Mouse (Mus musculus) inflammation-experienced regulatory T-cells, adult 6 months (primary cell): ENCODE data around the gene Senp1. TPM values are rescaled to one million over a fixed set of nuclear protein-coding genes. Genes with fewer than 3 reads are reported as not detected.

Experiments
- ATAC-seq: one replicate; pipeline ENCODE4 v1.8.0; 2017
- polyA plus RNA-seq, 3 experiments: library from polyadenylated mRNA; unstranded; fragments of 100-300 nt; shearing (Covaris generic); gene quantifications; one replicate each; pipeline ENCODE4 v1.2.1; 2017

Senp1 gene
- polyA plus RNA-seq, 3 experiments from 2014 or later, result 29.3 to 35.6 (median 35.0) TPM

DNA sequence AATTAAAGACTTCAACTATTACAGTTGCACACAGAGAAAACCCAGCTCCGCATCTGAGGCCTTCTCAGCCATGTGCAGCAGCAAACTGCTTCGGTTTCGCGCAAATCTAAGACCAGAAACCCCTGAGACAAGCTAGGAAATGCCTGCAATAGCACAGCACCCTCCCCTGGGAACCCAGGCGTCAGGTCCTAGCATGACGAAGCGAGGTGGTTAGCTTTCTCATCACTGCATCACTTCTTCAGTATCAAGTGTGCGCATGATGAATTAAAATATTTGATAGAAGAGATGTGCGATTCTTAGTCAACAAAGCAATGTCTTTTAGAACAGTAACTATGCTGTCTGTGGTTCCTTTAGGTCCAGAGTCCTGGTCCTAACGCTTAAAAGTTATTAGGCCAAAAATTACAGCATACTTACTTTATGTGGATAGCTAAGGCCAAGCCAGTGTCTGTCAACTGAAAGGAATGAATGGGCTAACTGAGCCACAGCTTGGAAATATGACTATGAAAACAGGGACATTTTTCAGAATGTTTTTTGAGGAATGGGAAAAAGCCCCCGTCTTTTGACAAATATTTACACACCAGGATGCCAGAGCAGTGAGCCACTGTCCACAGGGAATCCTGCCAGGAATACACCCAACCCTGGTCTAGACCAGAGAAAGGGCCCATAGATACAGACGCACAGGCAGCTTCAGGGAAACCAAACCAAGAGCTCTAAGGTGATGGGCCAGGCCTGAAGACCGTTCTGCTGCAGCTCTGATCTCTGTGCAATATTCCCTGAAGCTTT is 44.4 kb downstream of the Senp1 start:
- no peak for ATAC-seq

DNA sequence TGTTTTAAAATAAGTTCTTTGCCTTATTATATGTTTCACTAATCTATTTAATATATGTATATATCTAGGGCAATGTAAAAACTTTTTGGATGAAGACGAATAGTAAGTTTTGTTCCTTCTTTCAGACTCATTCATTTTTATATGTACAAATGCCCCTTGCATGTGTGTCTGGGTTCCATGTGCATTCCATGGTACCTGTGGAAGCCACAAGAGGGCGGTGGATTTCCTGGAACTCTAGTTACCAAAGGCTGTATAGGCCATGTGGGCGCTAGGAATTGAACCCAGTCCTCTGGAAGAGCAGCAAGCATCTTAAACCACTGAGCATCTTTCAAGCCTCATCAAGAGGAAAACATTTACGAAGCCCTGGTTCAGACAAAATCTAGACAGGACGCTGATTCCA is 49.2 kb downstream of the Senp1 start:
- ATAC-seq, result no peak

DNA sequence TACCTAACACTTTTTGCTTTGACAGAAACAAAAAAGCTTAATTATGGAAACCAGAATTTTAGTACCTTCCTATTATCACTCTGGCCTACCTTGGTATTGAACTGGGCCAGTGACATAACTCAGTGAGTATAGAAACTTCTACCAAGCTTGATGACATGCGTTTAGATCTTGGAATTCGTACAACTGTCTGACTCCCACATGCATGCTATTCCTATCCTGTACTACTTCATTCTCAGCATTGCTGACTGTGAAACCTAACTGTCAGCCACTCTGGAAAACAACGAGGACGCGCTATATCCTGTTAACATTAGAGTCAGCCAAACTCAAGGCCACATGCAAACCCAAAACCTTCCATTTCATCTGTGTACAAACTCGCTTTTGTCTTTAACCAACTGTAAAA is 49.6 kb downstream of the Senp1 start:
- no peak for ATAC-seq

DNA sequence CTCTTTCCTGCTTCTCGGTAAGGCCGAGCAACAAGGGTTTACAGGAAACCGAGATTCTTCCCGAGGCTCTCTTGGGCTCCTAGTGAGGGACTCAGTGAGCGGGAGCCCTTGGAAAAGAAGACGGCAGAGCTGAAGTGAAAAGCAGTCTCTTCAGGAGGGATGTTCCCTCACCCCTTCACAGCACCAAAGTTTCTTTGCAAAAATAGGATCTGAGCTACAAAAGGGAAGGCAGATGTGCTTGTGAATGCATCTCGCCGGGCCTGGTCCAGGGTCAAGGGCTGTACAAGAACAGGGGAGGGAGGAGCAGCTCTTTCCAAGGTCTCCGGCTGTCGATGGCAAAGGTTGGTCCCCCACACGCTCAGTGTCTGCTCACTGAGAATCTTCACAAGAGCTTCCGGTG is 51.0 kb downstream of the Senp1 start:
- no peak for ATAC-seq

DNA sequence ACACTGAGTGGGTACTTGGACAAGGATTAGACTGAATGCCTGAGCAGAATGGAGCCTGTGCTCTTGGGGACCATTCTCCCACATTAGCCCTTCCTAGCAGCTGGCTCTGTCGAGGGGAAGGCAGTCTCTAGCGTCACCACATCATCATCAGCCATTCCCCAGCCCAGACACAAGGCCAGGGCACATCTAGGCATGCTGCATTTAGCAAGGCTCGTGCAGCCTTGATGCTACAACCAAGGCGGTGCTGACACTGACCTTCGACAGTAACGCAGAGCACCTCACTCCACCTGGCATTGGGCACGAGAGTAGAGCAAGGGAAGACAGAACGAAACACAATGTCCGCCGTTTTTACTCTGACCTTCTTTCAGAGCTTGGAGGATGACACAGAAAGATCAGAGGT is 53.9 kb downstream of the Senp1 start:
- no peak for ATAC-seq

DNA sequence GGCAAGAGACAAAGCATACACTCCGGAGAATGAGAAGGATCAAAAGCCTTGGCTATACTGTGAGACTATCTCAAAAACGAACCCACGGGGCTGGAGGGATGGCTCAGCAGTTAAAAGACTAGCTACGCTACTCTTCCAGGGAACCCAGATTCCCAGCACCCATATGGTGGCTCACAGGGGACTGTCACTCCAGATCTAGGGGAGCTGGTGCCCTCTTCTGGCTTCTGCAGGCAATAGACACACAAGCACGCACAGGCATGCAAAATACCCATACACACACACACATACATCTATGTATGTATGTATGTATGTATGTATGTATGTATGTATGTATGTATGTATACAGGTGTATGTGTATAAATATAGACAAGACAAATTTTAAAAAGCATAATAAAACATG is 57.0 kb downstream of the Senp1 start:
- no peak for ATAC-seq

DNA sequence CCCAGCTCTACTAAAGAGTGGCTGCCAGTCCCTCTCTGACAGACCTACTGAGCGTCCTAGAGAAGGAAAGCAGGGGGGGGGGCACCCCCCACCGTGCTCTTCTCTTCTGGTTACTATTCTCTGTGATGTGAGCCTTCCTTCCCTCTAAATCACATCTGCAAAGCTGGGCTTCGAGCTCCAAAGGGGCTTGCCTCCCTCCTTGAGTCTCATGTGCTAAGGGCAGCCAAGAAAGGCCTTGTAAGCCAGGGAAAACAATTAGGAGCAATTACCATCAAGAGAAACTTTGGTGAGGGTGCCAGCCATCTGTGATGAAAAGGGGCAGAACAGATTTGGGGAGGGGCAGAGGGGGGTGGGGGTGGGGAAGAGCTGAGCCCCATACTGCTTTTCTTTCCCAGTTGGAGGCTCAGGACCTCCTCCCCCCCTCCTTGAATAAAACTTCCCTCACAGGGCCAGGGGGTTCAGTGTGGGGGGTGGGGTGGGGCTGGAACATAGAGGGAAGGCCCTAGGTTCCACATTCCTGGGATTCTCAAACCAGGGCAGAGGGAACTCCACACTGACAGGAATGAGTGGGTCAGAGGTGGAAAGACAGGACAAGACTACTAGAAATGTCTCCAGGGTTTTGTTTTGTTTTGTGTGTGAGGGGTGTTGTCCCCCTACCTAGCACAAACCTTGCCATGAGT is 58.3 kb downstream of the Senp1 start:
- ATAC-seq, result no peak

DNA sequence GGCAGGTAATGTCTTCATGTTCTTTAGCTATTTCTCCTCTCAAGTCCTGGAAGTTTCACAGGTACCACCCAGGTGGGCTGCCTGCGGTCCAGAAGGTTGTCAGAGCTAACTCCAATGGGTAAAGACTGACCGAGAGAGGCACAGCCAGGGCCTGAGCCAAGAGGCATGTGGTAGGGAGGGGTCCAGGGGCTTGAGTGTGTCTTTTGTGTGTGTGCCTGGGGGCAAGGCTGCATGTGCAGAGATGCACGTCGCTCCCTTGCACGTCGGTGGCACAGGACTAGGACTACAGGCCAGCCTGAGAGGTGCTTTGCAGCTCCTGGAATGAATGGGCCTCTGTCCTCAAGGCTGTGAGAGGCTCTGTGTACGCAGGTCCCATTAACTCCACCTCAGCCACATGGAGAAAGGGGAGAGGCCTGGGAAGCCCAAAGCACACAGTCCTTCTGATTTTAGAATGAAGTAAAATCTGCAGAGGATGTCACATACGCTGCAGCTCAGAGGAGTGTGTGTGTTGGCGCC is 60.3 kb downstream of the Senp1 start:
- ATAC-seq, result no peak

DNA sequence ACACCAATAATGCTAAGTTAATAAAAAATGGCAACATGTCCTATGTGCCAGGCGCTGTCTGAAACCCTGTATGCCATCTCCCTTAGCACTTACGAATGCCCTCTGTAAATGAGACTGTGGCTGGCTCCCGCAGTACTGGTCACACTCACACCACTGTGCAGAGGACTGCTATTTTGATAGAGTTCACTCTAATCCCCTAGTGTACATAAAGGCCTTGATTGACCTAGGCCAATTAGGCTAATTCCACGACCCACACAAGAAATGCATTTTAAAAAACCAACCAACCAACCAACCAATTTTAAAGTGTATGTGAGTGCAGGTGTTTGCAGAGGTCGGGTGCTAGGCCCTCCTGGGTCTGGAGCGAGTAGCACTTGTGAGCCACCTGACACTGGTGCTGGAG is 63.7 kb downstream of the Senp1 start:
- no peak for ATAC-seq

DNA sequence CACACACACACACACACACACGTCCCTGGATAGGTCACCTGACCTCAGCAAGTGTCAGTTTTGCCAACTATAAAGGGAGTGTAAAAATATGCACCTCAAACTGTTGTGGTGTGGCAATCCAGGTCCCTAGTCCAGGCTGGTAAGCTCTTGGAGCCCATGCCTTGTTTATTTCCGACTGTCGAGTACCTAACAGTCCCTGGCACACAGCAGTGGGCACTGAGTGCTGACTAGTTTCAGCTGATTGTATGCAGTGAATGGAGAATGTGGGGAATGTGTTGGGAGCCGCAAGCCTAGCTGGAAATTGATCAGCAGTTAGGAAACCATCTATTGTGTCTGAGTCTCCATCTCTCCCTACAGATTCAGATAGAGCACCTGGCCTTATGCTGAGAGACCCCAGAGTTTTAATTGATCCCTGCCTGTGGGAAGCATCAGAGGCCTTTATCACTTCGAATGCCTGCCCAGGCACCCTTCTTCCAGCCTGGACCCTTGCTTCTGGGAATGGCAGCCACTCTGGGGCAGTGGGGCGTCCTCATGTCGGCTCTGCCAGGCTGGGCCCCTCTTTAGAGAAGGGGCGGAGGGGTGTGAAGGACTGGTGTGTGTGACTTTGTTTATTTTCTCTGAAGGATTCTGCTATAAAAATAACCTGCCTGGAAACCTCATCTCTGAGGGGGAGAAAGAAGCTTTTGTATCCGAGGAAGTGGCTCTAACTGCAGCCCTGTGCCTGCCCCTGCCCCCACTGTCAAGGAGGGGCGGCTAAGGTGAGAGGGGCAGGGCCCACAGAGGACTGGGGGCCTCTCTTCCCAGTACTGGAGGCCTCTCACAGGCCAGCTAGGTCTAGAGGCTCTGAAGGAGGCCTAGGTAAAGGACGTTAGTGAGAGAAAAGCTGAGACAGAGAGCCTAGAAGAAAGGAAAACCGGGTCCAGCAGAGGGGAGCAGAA is 66.3 kb downstream of the Senp1 start:
- no peak for ATAC-seq

DNA sequence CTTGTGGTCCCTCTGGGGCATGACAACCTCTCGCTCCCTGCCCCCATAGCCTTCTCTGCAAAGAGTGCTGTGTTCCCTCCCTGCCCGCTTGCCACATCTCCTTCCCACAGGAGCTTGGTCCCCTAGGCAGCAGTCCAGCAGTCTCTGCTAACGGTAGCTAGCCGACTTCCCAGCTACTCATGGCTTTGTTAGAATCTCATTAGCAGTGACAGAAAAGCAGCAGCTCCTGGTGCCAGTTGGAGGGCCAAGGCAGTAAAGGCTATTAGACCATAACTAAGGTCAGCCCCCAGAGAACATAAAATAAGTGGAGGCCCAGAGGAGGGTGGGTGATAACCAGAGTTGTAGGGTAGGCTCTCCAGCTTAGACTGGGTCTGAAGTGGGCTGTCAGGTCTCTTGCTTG is 67.9 kb downstream of the Senp1 start:
- no peak for ATAC-seq

DNA sequence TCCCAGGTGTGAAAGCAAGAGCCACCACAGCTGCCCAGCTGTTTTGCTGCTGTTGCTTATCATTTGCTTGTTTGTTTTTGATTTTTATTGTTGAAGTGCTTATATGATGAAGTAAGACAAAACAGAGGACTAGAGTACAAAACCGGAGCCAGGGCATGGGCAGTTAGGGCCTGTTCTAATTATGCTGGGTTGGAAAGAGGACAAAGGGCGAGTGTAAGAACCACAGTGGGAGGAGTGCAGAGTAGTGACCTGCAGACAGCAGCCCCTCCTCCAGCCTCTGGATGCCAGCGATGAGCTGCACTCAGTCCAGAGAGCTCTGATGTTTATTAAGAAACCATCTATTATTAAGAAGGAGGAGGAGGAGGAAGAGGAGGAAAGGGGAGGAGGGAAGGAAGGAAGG is 70.4 kb downstream of the Senp1 start:
- ATAC-seq, result no peak

DNA sequence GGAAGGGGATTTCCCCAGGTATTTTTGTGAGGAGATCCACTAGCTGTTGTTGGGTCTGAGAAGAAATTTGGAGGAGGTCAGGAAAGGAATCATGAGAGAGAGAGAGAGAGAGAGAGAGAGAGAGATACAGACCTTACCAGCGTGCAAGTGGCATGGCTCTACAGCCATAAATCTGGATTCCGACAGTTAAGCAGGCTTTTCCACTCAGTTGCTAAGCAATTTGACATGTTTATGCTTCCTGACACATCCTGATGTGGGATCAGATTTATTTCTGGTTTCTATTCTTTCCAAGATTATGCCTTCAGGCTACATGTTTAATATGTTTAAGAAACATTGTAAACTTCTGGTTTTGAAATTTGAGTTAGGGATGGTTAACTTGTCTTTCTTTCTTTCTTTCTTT is 71.7 kb downstream of the Senp1 start:
- no peak for ATAC-seq

DNA sequence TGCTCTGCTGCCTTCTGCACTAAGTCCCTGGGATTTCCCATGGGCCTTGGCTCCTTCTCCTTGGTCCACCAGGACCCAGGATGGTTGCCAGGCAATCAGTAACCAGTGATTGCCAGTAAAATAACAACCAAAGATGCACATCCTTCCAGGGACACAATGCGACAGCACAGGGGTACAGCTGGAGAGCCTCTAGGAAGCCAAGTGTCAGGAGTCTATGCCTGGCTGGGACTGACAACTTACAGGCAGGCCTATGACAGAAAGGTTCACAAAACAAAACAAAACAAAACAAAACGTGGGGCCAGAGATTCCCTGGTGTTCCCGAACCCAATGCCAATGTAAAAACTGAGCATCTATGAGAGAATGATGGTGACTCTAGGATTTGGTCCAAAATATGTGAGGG is 74.5 kb downstream of the Senp1 start:
- no peak for ATAC-seq

DNA sequence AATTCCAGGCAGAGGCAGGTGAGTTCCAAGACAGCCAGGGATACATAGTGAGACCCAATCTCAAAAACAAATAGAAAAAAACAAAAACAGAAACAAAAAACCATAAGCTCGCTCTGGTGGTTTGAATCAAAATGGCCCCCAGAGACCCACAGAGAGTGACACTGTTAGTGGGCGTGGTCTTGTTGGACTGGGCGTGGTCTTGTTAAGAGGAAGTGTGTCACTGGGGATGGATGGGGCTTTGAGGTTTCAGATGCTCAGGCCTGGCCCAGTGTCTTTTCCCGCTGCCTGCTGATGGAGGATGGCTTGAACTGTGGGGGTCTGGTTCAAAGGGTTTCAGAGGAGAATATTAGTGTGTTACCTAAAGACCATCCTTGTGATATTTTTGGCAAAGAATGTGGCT is 75.6 kb downstream of the Senp1 start:
- no peak for ATAC-seq

DNA sequence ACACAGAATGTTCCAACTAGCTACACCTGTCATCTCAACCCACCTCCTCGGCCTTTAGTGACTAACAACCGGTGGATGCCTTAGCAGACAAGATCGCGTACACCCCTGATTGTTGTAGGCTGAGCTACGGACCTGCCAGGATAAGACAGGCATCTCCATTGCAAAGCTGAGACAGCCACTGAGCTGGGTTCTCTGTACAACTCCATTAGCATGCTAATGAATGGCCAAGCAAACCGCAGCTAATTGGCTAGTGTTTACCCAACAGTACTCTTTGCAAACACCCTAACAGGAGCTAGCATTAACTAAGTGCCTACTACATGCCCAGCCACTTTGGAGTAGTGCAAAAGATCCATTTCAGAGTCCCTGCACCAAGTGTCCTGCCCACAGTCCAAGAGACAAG is 80.7 kb downstream of the Senp1 start:
- ATAC-seq, result no peak

DNA sequence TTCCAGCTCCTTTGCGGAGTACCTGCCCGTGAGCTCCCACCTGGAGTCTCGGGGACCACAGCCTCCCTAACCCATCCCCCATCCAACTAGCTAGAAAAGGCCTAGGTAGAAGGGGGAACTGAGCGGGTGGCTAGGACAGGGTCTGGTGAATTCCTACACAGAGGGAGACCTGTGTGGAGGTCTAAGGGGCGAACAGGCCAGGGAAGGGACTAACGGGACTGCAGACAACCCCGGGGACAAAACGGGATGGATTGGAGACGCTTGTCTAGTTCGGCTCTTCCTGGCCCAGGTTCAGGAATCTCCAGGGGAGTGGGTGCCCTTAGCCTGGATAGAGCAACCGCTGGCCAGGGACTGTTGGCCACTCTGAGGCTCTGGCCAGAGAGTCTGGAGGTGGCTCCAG is 88.4 kb downstream of the Senp1 start:
- ATAC-seq, result no peak

DNA sequence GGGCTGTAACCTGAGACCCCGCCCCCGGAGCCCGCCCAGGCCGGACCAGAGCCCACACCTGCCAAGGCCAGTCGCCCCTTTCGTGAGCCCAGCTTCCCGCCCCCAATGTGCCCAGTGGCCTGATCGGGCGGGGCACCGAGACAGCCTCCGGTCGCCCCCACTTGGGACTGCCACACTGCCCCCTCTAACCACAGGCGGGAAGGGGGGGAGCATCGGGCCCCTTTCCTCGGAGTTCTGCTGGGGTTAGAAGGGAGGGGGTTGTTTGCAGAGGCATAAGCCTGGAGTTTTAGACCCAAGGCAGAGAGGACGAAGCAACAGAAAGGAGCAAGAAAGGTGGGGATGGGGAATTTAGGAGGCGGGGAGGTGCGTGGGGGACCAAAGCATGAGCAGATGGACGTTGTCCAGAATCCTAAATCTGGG is 88.8 kb downstream of the Senp1 start:
- ATAC-seq, result no peak

DNA sequence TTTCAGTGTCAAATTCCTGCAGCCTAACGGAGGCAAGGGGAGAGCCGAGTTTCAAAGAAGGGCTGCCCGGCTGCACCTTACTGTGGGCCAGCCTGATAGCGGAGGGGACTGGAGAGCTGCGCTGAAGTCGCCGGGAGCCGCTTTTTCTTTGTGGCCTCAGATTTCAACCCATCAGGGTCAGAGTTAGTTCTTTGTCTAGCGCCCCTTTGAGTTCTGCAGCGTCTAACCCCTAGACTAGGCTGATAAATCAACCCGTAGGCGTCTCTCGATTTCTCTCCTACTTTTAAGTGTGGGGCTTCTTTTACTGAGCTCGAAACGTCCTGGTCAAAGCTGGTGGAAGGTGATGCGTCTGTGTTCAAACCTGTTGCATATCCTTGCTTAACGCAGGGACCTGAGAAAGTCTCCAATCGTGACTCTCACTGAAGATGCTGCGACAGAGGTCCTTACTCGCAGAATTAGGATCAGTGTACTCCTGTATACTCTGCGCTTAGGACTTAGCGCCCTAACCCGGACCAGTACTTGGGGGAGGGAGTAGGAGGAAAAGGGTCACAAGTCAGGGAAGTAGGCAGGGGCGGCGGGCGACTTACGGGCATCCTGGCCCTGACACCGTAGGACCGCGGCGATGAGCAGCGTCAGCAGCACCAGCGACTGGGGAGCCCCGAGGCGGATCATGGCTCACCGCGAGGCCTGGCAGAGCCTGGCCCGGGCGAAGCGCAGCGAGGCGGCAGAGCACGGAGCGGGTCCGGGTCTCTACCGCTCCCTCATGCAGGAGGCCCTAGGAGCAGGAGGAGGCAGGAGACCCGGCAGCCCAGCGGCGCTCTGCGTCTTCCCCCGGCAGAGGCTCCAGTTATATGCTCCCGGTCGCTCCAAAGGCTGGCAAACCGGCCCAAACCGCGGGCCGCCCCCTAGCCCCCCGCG is 89.5 kb downstream of the Senp1 start, which contains the start of gene Col2a1:
Gene Col2a1, minus strand, starts transcription at position 874 of the 918 bp plus-strand sequence.
- ATAC-seq, result no peak

DNA sequence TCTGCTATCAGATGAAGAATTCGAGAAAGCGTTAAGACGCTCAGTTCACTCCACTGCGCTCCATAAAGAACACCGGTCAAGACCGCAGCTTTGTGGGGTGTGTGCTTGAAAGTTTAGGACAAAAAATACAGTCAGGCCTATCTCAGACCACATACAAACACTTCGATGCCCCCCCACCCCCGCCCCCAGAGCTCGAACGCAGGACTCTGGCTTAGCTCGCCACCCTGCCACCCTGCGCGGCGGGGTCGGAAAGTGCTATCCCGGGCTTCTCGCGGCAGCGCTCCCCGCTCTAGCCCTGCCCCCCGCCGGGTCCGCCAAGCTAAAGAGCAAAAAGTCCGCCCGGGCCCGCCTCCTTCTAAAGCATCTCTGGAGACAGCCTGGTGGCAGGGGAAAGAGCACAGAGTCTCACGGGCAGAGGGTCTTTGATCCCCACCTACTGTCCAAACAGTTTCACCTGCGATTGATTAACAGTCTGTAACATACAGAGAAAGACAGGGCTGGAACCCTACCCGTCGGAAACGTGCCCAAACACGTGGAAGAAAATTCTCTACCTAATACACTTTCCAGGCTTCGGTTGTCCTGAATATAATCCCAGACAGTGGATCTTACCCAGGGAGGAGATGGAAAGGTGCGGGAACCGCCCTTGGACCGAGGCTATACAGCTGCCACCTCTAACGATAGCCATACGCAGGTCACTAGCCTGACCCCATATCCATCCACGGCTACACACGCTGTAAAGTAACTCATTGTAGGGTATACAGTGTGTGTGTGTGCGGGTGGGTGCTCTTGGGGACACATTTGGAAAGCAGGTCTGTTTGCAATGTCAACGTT is 90.3 kb downstream of the Senp1 start:
- no peak for ATAC-seq
